Mouse (Mus musculus) ES-E14 (cell line): ENCODE data around the gene Wdr5.

ENCODE experiments used
- HCFC1 ChIP-seq: IDR thresholded peaks from 2 replicates; pipeline ENCODE4 v1.6.1; 2012; ENCODE audit warnings: low read length, inconsistent platforms, borderline replicate concordance; ENCODE audit not compliant: insufficient read depth
- MAFK ChIP-seq: IDR thresholded peaks from 2 replicates; pipeline ENCODE4 v1.6.1; 2014; ENCODE audit warnings: mild to moderate bottlenecking, low read depth, low read length, inconsistent platforms; ENCODE audit not compliant: insufficient read depth
- ZC3H11A ChIP-seq: IDR thresholded peaks from 2 replicates; pipeline ENCODE4 v1.6.1; 2012; ENCODE audit warnings: low read depth, mild to moderate bottlenecking, inconsistent platforms, low read length, borderline replicate concordance

- no peak for TF ChIP-seq MAFK
- TF ChIP-seq HCFC1 = no peak
- no peak for TF ChIP-seq ZC3H11A
These were observed 55.9 kb downstream of the Wdr5 start for GRCm38 (mm10) chr2:27570856-27571255.
